Comparison of ENCODE assay signal across 9 mouse cellular contexts in genomic region chr11:108449811-108450210, GRCm38 (mm10). TPM values are rescaled to one million over a fixed set of nuclear protein-coding genes. Genes with fewer than 3 reads are reported as not detected.
A peak's percentile ranks its signal among the peaks of the same experiment; 100 is the strongest.
DNase-seq lines count a peak whose midpoint lies in the region; ATAC-seq and TF ChIP-seq lines count a peak whose summit lies in the region.
"Had no signal": no experiment of that assay in that cellular context is flagged by ENCODE, and none has a peak within 500 bp of the region (broad histone marks: within the 10 kb centered on the region; RNA-seq: fewer than 3 reads in every experiment).

No protein-coding gene starts in this region.

- peak; percentile 93 for TF ChIP-seq CTCF in lung, postnatal 0 days (IDR thresholded peaks at IDR 0.05)

- H3K4me3 ChIP-seq in embryonic facial prominence, embryonic 11.5 days (ENCODE audit: low read depth, low read length), result no peak overlapping the region
- H3K4me3 ChIP-seq in lung, postnatal 0 days (ENCODE audit: low read depth, low read length), result no peak overlapping the region
- H3K4me3 ChIP-seq: lung, embryonic 15.5 days had no signal

- no peak overlapping the region for H3K4me2 ChIP-seq in embryonic facial prominence, embryonic 11.5 days (ENCODE audit: low read depth, low read length)
- H3K4me2 ChIP-seq in lung, postnatal 0 days (replicated peaks; ENCODE audit: low read depth, low read length), result no peak overlapping the region
- H3K4me2 ChIP-seq: lung, embryonic 15.5 days had no signal

- DNase-seq in cerebellum, adult 11 months, result peak; percentile 38
- DNase-seq in 416B (ENCODE audit: low read depth), result peak; percentile 60
- peak; percentile 80 to 82 for DNase-seq in adrenal gland, postnatal 36 days
- DNase-seq in embryonic facial prominence, embryonic 11.5 days (ENCODE audit: low spot score), result peak; percentile 85
- DNase-seq in kidney, postnatal 4 days, result peak; percentile 83 to 84
- peak; percentile 67 for DNase-seq in lung, postnatal 0 days (ENCODE audit: low spot score)
- DNase-seq in spleen, adult 12 weeks (ENCODE audit: low spot score), result peak; percentile 23

- ATAC-seq in cerebellum, adult (ENCODE audit: insufficient number of reproducible peaks, low FRiP score, low TSS enrichment), result no peak
- ATAC-seq in embryonic facial prominence, embryonic 11.5 days (replicated peaks; ENCODE audit: insufficient number of reproducible peaks, low FRiP score, low TSS enrichment, low read depth), result no peak
- no peak for ATAC-seq in lung, postnatal 0 days

- 24% methylated on average over 3 of the region's 3 CpGs for WGBS in embryonic facial prominence, embryonic 11.5 days
- 19% methylated on average over 3 of the region's 3 CpGs for WGBS in lung, postnatal 0 days

- H3K36me3 ChIP-seq in embryonic facial prominence, embryonic 11.5 days (replicated peaks; ENCODE audit: control insufficient read depth, insufficient read depth, low read depth, low read length), result no peaks in the 10 kb centered on the region
- no peaks in the 10 kb centered on the region for H3K36me3 ChIP-seq in lung, postnatal 0 days (ENCODE audit: insufficient read depth, low read length)

- no peaks in the 10 kb centered on the region for H3K4me1 ChIP-seq in embryonic facial prominence, embryonic 11.5 days (ENCODE audit: control insufficient read depth, insufficient read depth, low read length)
- H3K4me1 ChIP-seq in lung, postnatal 0 days (ENCODE audit: insufficient read depth, low read depth, low read length), result no peaks in the 10 kb centered on the region
- H3K4me1 ChIP-seq: lung, embryonic 15.5 days had no signal

- H3K9me3 ChIP-seq in embryonic facial prominence, embryonic 11.5 days (replicated peaks; ENCODE audit: control insufficient read depth, low read length), result no peaks in the 10 kb centered on the region
- H3K9me3 ChIP-seq in lung, postnatal 0 days (ENCODE audit: low read length), result no peaks in the 10 kb centered on the region

- H3K27me3 ChIP-seq in embryonic facial prominence, embryonic 11.5 days (ENCODE audit: control insufficient read depth, insufficient read depth, low read length), result no peaks in the 10 kb centered on the region
- no peaks in the 10 kb centered on the region for H3K27me3 ChIP-seq in lung, postnatal 0 days (replicated peaks; ENCODE audit: insufficient read depth, low read length)
- H3K27me3 ChIP-seq: lung, embryonic 15.5 days had no signal

- TF ChIP-seq EP300 in lung, postnatal 0 days (IDR thresholded peaks at IDR 0.05), result no peak

- H3K27ac ChIP-seq in embryonic facial prominence, embryonic 11.5 days (replicated peaks; ENCODE audit: low read depth, low read length), result no peak overlapping the region
- H3K27ac ChIP-seq in lung, postnatal 0 days (ENCODE audit: low read length), result no peak overlapping the region
- H3K27ac ChIP-seq: lung, embryonic 15.5 days had no signal

- H3K9ac ChIP-seq in embryonic facial prominence, embryonic 11.5 days (replicated peaks; ENCODE audit: low read length), result no peak overlapping the region
- H3K9ac ChIP-seq in lung, postnatal 0 days (replicated peaks; ENCODE audit: low read depth), result no peak overlapping the region
- H3K9ac ChIP-seq: lung, embryonic 15.5 days had no signal

RNA-seq across cellular contexts. Expression of gene Cep112, which starts 24.8 kb away (rescaled TPM):
- total RNA-seq in adrenal gland, postnatal 36 days (2021), result 10 to 100 TPM; 10.5 to 11.3 TPM
- polyA plus RNA-seq in embryonic facial prominence, embryonic 11.5 days (2014; fragmentation: Nextera tagmentation; extraction: Ambion mirVana), result 8.5 and 12.2 TPM in 2 replicates
- 6.4 and 8.8 TPM in 2 replicates for polyA plus RNA-seq in lung, postnatal 0 days (2015; fragmentation: Nextera tagmentation; extraction: Ambion mirVana)

Comparison
In these comparisons a context has a peak if more than half of its experiments do, and no peak if none do; other contexts are left out.
1. DNase-seq: peak in every context shown above with its lines; median percentile 85 in embryonic facial prominence, embryonic 11.5 days; 84 in kidney, postnatal 4 days; 81 in adrenal gland, postnatal 36 days; 67 in lung, postnatal 0 days; 60 in 416B; 38 in cerebellum, adult 11 months; 23 in spleen, adult 12 weeks.